Mouse (Mus musculus) stomach, postnatal 0 days (tissue): ENCODE data around the gene Fbxo10.

Source experiments
- CTCF ChIP-seq: IDR thresholded peaks from 2 replicates; pipeline ENCODE4 v1.5.1; 2016; ENCODE audit warnings: antibody characterized with exemption, low read depth, mild to moderate bottlenecking, moderate library complexity
- EP300 ChIP-seq: optimal IDR thresholded peaks from 2 replicates; pipeline ENCODE3; 2016; ENCODE audit warnings: antibody characterized with exemption

GRCm38 (mm10) chr4:44994776-44995175 is 89.6 kb downstream of the Fbxo10 start:
- TF ChIP-seq CTCF (no peak), EP300 (no peak)
